8 mouse cellular contexts compared by ENCODE assay signal in genomic region chr2:119787206-119787883, GRCm38 (mm10). TPM values are rescaled to one million over a fixed set of nuclear protein-coding genes. Genes with fewer than 3 reads are reported as not detected.
DNase-seq lines count a peak whose midpoint lies in the region; ATAC-seq lines count a peak whose summit lies in the region.

Gene Rpap1 (minus strand): TSS chr2:119787537.

- peak within 1 kb of the TSS; percentile 93 for H3K4me2 ChIP-seq in intestine, embryonic 16.5 days (ENCODE audit: low read depth, low read length)
- H3K4me2 ChIP-seq in midbrain, embryonic 12.5 days (replicated peaks) = peak within 1 kb of the TSS; percentile 77

- peak within 1 kb of the TSS; percentile 58 for H3K4me3 ChIP-seq in intestine, embryonic 16.5 days (ENCODE audit: low read length)
- H3K4me3 ChIP-seq in limb, embryonic 10.5 days = peak within 1 kb of the TSS; percentile 63
- H3K4me3 ChIP-seq in midbrain, embryonic 12.5 days = peak within 1 kb of the TSS; percentile 68

- peak; percentile 73 to 74 for DNase-seq in urinary bladder, adult 18-20 months (ENCODE audit: low spot score in 2 of 2)
- DNase-seq in urinary bladder, postnatal 10 days (ENCODE audit: low spot score) = no peak
- peak; percentile 90 for DNase-seq in embryo, embryonic 9.5 days (ENCODE audit: extremely low spot score)
- DNase-seq in gonadal fat pad, adult 2 months (ENCODE audit: low read depth) = no peak
- peak; percentile 93 for DNase-seq in limb, embryonic 10.5 days (ENCODE audit: low spot score)
- DNase-seq in skeletal muscle tissue, adult 2 months (ENCODE audit: low read depth, low spot score) = peak; percentile 61

- H3K9ac ChIP-seq in intestine, embryonic 16.5 days (ENCODE audit: low read depth, low read length) = peak within 1 kb of the TSS; percentile 79
- peak within 1 kb of the TSS; percentile 68 for H3K9ac ChIP-seq in midbrain, embryonic 12.5 days (replicated peaks)

- peak; percentile 97 for ATAC-seq in intestine, embryonic 16.5 days
- ATAC-seq in midbrain, embryonic 12.5 days (ENCODE audit: low FRiP score, low read depth) = peak; percentile 95

- no peaks in the 10 kb centered on the region for H3K9me3 ChIP-seq in intestine, embryonic 16.5 days (ENCODE audit: control insufficient read depth, low read length)
- no peaks in the 10 kb centered on the region for H3K9me3 ChIP-seq in limb, embryonic 10.5 days (replicated peaks)
- H3K9me3 ChIP-seq in midbrain, embryonic 12.5 days = no peaks in the 10 kb centered on the region

- no peaks in the 10 kb centered on the region for H3K27me3 ChIP-seq in intestine, embryonic 16.5 days (replicated peaks; ENCODE audit: control insufficient read depth, insufficient read depth, low read length)
- no peaks in the 10 kb centered on the region for H3K27me3 ChIP-seq in limb, embryonic 10.5 days (ENCODE audit: low read depth, poor library complexity, severe bottlenecking)
- H3K27me3 ChIP-seq in midbrain, embryonic 12.5 days = 0 out of 2 replicates have a peak, but pooled peaks cover 4% of the 10 kb centered on the region

- H3K27ac ChIP-seq in intestine, embryonic 16.5 days (ENCODE audit: low read length) = peak within 1 kb of the TSS; percentile 84
- peak within 1 kb of the TSS; percentile 89 for H3K27ac ChIP-seq in limb, embryonic 10.5 days
- peak within 1 kb of the TSS; percentile 86 for H3K27ac ChIP-seq in midbrain, embryonic 12.5 days (replicated peaks)

- WGBS in intestine, embryonic 16.5 days = under 1% methylated on average over 44 of the region's 44 CpGs
- under 1% methylated on average over 44 of the region's 44 CpGs for WGBS in limb, embryonic 10.5 days
- under 1% methylated on average over 44 of the region's 44 CpGs for WGBS in midbrain, embryonic 12.5 days

- H3K36me3 ChIP-seq in intestine, embryonic 16.5 days (ENCODE audit: control insufficient read depth, insufficient read depth, low read length) = peaks cover 6% of the 10 kb centered on the region; the same call in 1 of the 2 replicates
- H3K36me3 ChIP-seq in limb, embryonic 10.5 days = peaks cover 33% of the 10 kb centered on the region
- peaks cover 14% of the 10 kb centered on the region for H3K36me3 ChIP-seq in midbrain, embryonic 12.5 days

- H3K4me1 ChIP-seq in intestine, embryonic 16.5 days (ENCODE audit: control insufficient read depth, insufficient read depth, low read length) = peaks cover 11% of the 10 kb centered on the region
- H3K4me1 ChIP-seq in limb, embryonic 10.5 days = peaks cover 12% of the 10 kb centered on the region
- H3K4me1 ChIP-seq in midbrain, embryonic 12.5 days = peaks cover 11% of the 10 kb centered on the region; the same call in 1 of the 2 replicates

RNA-seq across cellular contexts. Expression of gene Rpap1, which starts in this region (rescaled TPM):
- polyA plus RNA-seq in gonadal fat pad, adult 2 months (2012; rRNA removed) = 11.6 and 16.2 TPM in 2 replicates
- 22.9 and 23.8 TPM in 2 replicates for polyA plus RNA-seq in intestine, embryonic 16.5 days (2015; fragmentation: Nextera tagmentation; extraction: Ambion mirVana)
- polyA plus RNA-seq in limb, embryonic 10.5 days (2016; fragmentation: Nextera tagmentation; extraction: Ambion mirVana) = 42.0 and 46.3 TPM in 2 replicates
- 35.4 and 35.9 TPM in 2 replicates for polyA plus RNA-seq in midbrain, embryonic 12.5 days (2016; fragmentation: Nextera tagmentation; extraction: Ambion mirVana)

Comparison
In these comparisons a context has a peak if more than half of its experiments do, and no peak if none do; other contexts are left out.
1. DNase-seq: peak in urinary bladder, adult 18-20 months (2 of 2), embryo, embryonic 9.5 days (single experiment), limb, embryonic 10.5 days (single experiment) and skeletal muscle tissue, adult 2 months (single experiment); none in urinary bladder, postnatal 10 days (single experiment) and gonadal fat pad, adult 2 months (single experiment).
2. Peak in every context shown above with its lines, with median percentiles within 50 percentile points of each other: H3K27ac ChIP-seq and H3K4me3 ChIP-seq.